Mouse (Mus musculus) frontal cortex, adult 2 months (tissue): ENCODE results near the gene Zim1. TPM values are rescaled to one million over a fixed set of nuclear protein-coding genes. Genes with fewer than 3 reads are reported as not detected.

Source experiments
- DNase-seq, 2 experiments: peaks; one replicate each; pipeline ENCODE4 v3.0.0; 2022; ENCODE audit warnings: low spot score in 1 of 2; ENCODE audit errors: extremely low spot score in 1 of 2
- polyA plus RNA-seq: library from polyadenylated mRNA; depleted of rRNA; stranded (reverse); fragments of >200 nt; gene quantifications from 2 replicates; pipeline ENCODE4 v1.2.3, GENCODE M21; 2012; rRNA removed

The Zim1 gene
- polyA plus RNA-seq, result 2.6 and 3.0 TPM in 2 replicates

DNA sequence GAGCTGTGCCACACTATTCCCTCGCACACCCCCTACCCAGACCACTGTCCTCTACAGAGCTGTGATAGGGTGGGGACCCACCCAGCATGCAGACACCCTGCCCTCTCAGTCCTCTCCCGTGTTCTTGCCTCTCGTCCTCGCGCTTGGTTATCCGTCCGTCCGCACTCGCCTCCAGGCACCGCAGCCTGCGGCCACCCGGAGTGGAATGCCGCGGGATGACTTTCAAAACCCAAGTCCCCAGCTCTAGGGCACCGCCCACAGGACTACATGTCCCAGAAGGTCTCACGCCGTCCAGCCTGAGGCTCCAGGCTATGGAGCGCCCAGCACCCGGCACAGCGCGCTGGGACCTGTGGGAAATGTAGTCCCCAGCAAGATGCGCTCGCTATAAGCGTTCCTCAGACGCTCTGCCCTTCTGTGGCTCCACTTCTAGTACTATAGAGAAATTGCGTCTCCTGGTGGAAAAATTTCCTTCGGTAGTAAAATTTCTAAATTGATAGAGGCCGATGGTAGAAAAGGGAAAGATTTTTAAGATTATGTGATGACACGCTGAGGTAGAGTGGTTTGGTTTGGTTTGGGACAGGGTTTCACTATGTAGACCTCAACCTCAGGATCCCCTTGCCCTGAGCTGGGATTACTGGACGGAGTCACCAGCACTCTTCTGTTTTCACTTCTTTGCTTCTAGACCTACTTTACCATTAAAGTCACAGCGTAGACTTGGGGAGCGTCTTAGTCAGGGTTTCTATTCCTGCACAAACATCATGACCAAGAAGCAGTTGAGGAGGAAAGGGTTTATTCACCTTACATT lies at the start of gene Zim1:
TSS of gene Zim1 (minus strand) at position 210 of the 805 bp plus-strand sequence.
- peak; percentile 82 to 92 for DNase-seq

DNA sequence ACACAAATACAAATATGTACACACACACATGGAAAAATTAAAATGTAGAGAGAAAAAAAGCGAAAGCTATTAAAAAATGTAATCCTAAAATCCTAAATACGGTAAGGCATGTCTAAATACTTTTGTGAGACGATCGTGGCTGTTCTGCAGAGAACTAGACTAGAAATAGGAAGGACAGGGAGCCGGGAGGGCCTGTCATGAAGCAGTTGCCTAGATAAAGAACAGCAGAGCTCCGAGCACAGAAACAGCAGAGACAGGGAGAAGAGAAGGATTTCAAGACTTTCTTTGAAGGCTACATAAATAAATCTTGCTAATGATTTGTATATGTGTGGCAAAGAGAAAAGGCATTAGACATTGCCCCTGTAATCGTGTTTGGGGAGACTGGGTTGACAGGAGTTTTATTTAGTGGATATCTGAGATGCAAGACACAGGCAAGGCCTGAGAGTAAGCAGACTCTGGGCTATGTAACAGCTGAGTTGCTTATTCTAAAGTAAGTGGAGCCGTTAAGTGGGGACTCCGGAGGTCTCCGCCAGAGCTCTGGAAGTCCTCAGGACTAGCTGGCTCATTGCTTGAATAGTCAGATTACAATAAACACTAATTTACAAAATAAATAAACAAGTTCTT lies 48.1 kb upstream of the Zim1 start:
- no peak for DNase-seq

DNA sequence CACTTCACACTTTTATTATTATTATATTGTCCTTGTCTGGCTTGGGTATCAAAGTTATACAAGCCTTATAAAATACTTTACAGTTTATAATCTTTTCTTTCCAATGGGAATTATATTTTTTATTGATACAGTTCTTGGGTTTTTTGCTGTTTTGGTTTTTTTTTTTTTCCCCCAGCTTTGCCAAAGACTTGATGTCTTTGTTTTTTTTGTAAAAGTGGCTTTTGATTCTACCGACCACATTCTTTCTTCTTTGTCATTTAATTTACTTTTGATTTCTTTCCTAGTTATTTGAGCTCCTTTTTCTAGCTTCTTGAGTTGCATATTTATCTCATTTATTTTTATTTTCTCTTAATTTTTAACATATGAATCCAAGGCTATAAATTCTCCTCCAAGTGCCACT lies 39.8 kb upstream of the Zim1 start:
- DNase-seq, result no peak

DNA sequence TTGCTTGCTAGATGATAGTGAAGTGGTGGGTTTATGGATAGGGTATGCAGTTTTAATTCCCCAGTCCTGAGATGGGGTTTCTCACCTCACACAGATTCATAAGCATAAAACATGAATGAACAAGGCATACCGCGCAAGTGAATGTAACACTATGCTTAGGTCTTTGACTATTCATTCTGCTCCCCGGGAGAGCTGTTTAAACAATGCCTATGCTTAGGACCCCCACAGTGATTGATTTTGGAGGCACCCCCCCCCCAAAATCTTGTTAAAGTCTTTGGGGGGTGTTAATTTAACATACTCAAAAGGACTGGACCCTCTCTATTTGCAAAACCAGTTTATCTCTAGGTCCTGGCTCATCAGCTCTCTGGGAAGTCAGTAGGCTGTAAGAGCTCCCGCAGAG lies 35.7 kb upstream of the Zim1 start:
- no peak for DNase-seq

DNA sequence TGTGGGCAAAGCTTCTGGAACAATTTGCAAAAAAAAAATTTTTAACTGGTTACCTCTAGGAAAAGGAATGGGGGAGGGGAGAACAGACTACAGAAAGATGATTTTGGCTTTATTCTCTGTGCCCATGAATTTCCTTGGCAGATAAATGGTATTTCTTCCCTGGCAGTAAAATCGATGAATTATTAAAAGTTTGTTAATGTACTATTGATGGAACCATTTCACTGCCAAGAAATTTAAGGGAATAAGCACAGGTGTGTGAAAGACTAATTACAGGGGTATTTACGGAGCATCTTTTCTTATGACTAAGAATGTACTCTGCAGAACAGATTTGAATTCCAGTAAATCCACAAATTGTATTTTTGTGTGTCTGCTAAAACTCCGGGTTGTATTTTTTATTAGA lies 35.1 kb upstream of the Zim1 start:
- no peak for DNase-seq

DNA sequence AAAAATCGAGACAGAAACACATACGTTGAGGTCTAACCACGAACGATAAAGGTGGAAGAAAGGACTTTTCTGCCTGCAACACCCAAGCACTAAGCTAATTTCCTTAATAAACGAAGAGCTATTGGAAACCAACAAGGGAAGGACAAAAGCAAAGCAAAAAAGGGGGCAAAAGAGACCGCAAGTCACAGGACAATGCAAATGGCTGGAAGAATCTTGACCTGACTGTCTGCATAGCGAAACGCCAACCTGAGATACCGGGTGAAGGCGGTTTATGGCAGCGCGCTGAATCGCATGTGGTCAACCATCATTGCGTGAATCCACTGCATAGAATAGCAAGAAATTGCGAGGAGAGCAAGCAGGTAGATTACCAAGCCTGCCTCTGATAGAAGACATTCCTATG lies 34.6 kb upstream of the Zim1 start:
- DNase-seq, result peak in 1 of 2 experiments; percentile 21

DNA sequence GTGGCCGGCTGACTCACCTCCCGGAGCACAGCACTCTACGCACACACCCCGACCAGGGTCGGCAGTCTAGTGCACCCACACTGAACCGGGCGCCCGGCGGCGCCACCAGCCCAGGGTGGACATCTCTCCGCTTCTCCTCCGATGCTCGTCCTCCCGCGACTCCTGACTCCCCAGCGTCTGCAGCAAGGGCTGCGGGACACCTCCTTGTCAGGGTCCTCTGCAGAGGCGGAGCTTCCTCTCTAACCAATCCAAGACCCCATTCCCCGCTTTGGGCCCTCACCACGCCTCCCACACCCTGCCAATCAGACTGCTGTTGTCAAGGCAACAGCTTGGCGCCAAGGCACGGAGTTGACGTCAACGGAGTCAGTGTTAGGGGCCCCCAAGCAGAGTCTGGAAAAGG lies 34.0 kb upstream of the Zim1 start, which contains the start of the genes Peg3 and Usp29:
TSS of gene Peg3 (minus strand) at position 191 of the 400 bp plus-strand sequence.
TSS of gene Usp29 (plus strand) at position 338 of the 400 bp plus-strand sequence.
- DNase-seq, result peak; percentile 88 to 91

DNA sequence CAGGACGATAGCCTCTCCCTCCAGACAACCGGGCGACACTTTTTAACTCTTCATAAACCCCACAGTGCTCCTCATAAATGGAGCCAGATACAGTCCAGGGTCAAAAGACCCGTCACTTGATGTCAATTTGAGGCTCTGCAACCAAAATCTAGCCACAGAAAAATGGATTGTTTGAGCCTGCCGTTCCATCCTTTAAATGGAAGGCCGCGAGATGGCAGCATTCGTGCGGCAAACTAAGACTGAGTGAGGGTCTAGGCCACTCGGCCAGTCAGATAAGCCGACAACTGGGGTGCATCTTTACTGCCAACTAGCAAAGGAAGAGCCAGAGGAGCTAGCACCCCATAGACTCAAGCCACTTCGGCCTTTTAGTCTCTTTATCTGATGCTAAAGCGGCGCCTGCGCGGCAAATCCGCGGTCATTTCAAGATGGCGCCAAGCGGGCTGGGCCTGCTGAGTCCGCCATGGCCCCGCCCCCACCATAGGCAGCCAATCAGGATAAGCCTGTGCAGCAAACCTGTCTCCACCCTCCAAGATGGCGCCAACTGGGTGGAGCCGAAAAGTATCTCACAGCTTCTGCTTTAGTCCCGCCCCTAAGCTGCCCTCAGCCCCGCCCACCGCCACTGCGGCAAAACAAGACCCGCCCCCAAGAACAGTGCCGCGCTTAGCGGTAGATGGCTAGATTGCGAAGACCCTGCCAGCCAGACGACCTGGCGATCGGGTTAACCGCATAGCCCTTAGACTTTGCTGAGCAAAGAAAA lies 33.0 kb upstream of the Zim1 start:
- peak; percentile 93 to 95 for DNase-seq

DNA sequence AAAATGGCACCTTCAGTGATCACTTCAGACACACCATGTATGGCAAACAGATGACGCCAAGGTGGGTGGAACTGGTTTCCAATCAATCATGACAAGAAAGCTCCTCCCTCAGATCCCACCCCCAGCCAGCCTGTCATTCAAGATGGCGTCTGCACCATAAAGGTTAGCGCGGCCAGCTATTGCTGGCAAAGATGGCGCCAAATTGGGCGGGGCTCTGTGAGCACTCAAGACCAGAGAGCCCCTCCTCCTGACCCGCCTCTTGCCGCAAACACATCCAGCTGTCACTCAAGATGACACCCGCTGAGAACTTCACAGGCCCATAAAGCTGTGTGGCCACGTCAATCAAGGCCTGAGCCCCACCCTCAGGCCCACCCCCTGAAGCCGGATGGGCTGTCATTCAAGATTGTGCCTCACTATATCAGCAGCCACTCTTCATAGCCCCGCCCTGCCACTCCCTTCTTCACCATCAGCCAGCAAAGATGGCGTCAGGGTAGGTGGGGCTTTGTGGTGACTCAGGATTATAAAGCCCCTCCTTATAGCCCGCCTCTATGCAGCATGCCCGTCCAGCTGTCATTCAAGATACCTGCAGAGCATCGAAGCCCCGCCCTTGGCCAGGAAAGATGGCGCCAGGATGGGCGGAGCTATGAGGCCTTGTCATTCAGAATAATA lies 32.1 kb upstream of the Zim1 start:
- DNase-seq, result peak; percentile 92 to 96

DNA sequence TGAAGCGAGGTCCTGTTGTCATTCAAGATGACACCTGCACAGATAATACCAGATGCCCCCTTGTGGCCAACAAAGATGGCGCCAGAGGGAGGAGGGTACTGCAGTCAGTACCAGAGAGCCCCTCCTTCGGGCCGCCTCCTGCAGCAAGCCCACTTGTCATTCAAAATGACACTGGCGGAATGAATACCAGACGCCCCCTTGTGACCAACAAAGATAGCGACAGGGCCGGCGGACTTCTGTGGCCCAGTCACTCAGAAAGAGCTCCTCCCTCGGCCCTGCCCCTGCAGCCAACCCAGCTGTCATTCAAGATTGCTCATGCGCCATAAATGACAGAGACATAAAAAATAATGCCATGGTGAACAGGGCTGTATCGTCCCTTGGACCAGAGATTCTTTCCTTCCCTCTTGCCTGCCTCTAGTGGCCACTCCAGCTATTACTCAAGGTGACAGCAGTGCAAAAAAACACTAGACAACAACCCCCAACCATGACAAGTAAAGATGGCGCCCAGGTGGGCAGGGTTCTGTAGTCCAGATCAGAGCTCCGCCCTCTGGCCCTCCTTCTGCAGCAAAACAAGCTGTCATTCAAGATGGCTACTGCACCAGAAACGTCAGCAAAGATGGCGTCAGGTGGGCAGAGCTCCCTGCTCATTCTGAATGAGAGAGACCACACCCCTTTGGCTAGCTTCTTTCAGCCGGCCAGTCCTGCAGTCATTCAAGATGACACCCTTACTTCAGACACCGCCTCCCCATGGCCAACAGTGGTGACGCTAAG lies 31.3 kb upstream of the Zim1 start:
- peak; percentile 89 to 94 for DNase-seq

DNA sequence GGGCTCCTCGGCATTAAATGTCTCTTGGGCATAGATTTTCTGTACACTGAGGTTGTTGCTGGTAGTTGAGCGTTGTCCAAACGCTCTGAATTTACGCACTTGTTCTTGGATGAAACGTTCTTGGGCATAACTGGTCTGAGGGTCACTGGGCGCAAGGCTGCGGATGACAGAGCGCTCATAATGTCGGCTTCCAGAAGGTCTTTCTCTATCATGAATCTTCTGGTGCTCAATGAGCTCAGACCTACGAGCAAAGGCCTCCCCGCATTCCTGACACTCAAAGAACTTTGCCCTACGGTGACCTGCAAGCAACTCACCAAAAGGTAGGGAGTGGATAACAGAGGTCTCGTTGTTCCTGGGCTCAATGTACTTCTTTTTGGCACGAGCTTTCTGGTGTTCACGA lies 13.1 kb upstream of the Zim1 start:
- no peak for DNase-seq

DNA sequence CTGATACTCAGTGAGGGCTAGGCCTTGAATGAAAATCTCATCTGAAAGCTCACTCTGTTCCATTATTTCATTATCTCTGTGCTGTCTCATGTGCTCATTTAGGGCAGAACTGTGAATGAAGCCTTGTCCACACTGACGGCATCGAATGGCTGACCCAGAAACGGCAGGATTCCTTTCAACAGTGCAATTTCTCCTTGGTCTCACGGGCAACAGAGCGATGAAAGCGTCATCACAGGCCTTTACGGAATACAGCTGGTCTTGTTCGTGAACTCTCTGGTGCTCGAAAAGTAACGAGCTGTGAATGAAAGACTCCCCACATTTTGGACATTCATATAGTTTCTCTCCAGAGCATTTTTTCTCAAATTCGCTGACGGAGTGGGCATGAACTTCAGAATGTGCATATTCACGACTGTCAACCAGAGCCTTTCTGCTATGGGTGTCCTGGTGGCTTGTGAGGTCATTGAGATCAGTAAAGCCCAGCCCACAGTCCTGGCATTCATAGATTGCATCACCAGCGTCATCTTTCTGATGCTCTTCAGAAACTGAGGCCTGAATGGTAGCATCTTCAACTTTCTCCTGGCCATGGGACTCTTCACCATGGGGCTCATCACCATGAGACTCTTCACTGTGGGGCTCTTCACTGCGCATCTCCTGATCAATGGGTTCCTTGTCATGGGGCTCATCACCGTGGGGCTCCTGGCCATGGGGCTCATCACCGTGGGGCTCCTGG lies 12.4 kb upstream of the Zim1 start:
- DNase-seq, result no peak

DNA sequence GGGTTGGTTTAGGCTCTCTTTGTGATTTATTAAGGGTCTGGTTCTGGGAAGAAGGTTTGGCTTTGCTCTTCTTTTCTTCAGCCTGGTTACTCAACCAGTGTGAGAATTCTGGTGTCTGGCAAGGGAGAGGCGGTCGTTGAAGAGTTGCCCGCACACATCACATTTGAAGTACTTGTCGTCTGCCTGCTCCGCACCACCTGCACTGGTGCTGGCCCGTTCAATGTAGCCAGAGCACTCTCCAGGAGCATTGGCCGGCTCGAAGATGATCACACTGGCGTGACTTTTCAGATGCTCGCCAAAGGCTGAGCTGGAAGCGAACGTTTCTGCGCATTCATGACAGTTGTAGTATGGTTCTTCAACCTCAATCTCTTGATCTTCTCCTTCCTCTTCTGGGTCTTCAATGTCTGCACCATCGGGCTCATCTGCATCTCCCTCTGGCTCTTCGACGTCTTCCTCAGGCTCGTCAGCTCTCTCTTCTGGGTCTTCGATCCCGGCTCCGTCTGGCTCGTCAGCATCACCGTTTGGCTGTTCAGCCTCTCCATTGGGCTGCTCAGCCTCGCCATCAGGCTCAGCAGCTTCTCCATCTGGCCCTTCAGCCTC lies 11.3 kb upstream of the Zim1 start:
- DNase-seq, result no peak

DNA sequence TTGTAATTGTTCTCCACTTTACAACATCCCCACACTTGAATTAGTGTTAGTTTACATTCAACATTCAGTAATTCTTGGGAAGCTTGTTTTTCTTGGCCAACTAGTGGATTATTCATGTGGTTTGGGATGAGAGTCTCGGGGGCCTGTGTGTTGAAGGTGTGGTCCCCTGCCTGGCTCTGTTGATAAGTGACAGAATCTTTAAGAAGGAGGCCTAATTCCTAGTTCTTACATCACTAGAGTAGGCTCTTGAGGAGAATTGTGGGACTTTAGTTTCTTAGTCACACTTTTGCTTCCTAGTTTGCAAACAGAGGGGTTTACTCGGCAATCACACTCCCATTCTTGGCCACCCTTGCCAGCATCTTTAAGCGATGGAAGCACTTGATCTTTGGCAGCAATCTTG lies 3.0 kb upstream of the Zim1 start:
- DNase-seq, result no peak

DNA sequence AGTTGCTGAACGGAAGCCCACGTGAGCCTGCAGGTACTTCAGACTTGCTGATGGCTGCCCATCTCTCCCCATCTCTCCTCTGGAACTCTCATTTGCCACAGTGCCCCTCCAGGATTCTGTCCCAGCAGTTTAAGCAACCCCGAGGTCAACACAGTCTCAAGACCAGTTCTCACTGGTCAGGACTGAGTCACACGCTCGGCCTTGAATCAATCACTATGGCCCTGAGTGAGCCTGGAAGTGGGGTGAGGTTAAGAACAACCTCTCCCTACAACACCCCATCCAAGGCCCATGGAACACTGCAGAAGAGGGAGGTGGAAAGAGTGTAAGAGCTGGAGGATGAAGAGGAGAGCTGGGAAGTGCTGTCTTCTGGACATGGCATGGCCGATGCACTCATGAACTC lies 10.7 kb downstream of the Zim1 start:
- DNase-seq, result no peak

DNA sequence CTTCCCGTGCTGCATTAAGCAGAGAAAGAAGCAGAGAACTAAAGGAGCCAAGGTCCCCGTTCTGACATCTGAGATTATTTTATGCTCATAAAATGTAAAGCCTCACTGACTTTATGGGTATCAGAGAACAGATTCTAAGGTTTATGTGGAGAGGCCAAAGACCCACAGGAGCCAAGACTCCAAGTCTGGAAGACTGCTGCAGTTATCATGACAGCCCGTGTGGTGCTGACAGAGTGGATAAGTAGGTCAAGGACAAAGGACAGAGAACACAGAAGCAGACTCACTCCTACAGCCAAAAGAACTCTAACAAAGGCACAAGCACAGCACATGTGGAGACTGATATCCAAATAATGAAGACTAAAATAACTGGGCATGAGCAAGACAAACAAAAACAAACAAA lies 29.5 kb downstream of the Zim1 start:
- no peak for DNase-seq

DNA sequence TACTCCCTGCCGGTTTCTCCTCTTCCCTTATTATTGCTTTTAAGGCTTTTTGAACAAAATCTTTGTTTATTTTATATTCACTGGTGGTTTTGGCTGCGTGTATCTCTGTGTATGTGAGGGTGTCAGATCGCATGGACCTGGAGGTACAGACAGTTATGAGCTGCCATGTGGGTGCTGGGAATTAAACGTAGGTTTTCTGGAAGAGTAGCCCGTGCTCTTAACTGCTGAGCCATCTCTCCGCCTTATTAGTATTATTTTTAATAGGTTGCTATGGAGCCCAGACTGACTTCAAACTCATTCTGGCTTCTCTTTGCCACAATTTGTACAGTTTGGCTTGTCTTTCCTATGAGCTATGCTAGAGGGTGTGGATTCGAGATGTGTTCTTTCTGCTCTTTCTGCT lies 32.8 kb downstream of the Zim1 start:
- no peak for DNase-seq

DNA sequence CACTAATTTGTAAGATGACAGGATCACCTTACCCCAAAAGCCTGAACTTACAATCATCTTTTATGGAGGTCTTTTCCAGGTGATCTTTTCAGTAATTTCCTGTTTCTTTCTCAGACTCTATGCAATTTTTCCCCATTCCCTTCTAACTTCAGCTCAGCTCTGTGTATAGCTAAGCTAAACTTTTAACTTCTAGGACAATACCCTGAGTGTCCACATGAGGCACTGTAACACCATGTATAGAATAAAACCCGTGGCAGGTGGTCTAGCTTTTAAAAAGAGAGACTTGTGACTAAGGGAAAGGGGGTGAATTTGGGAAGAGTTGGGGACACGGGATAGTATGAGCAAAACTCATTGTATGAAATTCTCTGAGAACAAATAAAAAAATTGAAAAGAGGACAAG lies 36.6 kb downstream of the Zim1 start:
- peak in 1 of 2 experiments; percentile 72 for DNase-seq

DNA sequence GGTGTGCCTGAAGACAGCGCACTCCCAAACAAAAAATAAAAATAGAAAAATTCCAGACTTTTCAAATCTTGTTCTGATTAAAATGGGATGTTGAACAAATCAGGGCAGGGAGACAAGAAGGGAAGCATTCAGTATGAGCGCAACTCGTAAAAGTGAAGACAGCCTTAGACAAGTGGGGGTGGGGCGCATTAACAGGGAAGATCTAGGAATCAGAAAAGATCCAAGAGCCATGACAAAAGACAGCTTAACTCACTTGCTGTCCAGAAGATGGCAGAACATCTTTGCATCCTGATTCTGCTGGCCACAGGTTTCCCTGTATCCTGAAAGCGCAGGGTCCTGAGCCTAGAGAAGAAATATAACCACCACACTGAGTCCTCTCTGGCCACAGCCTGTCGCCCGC lies 37.6 kb downstream of the Zim1 start:
- DNase-seq, result no peak
